Mouse (Mus musculus) layer of hippocampus, postnatal 36 days (tissue): ENCODE results near the gene Snx29. TPM values are rescaled to one million over a fixed set of nuclear protein-coding genes. Genes with fewer than 3 reads are reported as not detected.

Experiments
- DNase-seq, 2 experiments: peaks; one replicate each; pipeline ENCODE4 v3.0.0; 2022
- total RNA-seq, 2 experiments: library from RNA; stranded (reverse); gene quantifications; 2 replicates each; pipeline ENCODE4 v1.2.3; 2021

Snx29 gene
- total RNA-seq, 2 experiments from 2014 or later: 23.4 to 31.6 TPM

DNA sequence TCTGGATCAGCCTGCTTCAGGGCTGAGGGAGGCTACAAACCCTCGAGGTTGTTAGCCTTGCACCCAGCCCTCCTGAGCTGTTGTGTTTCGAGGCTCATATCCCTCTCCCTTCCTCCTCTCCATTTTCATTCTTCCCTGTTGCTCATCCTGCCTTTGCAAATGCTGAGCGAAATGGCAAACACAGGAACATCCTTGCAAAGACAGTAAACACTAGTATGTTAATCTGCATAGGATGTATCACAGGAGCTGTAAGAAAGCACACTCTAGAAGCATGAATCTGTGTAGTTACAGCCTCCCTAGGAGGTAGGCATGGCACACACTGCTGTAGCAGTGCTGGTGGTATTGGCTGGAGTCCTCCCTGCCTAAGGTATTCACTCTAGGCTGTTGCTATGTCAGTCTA is 420.3 kb downstream of the Snx29 start:
- no peak for DNase-seq

- DNase-seq: no peak
Measured at GRCm38 (mm10) chr16:11743724-11744123, 421.0 kb downstream of the Snx29 start.

DNA sequence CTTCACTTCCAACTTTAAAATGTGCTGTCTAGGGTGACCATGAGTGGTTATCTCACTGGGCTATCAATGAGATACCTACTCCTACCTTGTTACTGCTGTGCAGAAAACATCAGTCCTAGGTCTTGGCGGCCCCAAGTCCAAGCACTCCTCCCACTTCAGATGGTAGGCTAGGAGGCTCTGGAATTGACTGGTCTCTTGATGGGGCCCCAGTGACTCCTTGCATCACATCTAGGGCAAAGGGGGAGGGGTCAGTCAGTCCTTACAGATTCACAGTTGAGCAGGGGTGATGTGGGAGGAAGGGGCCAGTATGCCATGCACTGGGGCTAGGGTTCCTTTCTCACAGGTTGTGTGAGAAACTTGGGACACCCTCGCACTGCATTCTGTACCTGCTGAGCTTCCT is 423.3 kb downstream of the Snx29 start:
- DNase-seq: no peak

DNA sequence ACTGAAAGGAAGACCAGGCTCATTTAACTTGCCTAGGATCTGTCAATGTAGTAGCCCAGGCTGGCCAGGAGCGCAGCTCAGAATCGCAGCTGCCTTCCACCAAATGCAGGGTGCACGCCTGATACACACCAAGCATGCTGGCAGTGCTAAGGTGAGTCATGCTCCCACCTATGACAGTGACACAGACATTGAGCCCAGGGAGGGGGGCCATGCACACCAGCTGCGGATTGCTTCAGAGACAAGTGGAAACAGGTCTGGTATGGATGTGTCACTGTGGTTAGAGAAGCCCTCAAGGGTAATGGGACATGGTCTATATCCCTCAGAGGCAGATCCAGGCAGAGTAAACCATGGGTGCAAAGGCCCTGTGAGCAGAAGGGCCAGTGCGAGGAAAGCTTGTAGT is 425.2 kb downstream of the Snx29 start:
- DNase-seq: no peak

- DNase-seq: no peak
Measured at GRCm38 (mm10) chr16:11749111-11749510, 426.4 kb downstream of the Snx29 start.

DNA sequence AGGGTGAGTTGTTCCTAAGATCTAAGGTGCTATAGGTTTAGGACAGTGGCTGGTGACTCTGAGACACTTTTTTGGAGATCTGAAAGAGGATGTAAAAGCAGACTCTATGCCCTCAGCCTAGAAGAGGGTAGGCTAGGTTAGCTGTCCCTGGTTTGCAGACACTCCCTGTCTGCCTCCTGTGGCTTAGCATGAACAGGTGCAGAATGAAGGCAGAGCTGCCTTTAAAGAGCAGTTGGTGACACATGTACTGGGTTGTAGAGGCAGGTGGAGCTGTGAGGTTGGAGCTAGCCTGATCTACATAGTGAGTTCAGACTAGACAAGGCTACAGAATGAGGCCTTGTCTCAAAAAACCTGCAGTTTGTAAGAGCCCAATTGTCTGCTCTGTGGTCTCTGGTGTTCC is 427.9 kb downstream of the Snx29 start:
- no peak for DNase-seq

DNA sequence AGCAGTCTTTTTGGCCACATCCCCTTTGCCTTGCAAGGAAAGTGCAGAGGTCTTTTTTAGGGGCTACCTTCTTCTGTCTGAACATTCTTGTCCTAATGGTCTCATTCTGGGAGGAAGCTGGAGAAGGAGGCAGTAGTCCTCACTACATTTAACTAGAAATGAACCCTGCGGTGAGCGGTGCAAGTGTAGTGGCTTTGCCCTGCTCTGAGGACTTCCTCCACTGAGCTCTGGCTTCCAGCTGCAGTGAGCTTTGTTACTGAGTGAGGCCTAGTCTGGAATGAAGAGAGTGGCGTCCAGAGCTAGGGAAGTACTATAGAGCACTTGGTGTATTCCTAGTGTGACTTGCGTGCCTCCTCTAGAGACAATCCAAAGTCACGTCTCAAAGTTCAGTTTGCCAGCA is 429.8 kb downstream of the Snx29 start:
- no peak for DNase-seq

- DNase-seq: no peak
Measured at GRCm38 (mm10) chr16:11753466-11753865, 430.8 kb downstream of the Snx29 start.

- no peak for DNase-seq
Measured at GRCm38 (mm10) chr16:11754136-11754535, 431.4 kb downstream of the Snx29 start.

DNA sequence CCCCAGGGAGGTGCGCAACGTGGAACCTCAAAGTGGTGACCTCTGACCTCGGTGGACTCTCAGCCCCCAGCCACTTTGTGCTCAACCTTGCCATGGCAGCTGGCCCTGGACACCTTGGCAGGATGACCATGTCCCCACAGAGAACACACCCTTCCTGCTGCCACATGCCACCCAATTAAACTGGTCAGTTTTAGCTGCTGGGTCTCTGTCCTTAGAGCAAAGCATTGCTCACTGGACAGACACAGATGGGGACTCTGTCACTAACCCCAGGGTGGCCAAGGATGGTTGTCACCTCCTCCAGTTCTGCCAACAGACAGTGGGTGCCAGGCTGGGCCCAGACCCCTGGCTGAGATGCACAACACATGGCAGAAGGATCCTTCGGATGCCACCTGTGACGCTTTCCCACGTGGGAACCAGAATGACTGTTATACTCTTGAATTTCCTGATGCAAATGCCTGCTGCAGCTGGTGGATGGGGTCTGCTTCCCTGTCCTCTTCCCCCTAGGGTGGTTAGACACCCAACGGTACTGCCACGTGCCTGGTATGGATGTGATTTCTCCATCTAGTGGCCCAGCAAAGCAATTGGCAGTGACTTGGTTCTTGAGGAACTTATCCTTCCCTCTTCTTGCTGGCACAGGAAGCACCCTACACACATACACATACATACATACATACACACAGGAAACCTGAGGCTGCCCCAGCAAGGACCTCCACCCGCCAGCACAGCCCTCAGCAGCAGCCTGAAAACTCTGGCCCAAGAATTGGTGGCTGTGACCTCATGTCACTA is 432.8 kb downstream of the Snx29 start:
- DNase-seq: no peak

DNA sequence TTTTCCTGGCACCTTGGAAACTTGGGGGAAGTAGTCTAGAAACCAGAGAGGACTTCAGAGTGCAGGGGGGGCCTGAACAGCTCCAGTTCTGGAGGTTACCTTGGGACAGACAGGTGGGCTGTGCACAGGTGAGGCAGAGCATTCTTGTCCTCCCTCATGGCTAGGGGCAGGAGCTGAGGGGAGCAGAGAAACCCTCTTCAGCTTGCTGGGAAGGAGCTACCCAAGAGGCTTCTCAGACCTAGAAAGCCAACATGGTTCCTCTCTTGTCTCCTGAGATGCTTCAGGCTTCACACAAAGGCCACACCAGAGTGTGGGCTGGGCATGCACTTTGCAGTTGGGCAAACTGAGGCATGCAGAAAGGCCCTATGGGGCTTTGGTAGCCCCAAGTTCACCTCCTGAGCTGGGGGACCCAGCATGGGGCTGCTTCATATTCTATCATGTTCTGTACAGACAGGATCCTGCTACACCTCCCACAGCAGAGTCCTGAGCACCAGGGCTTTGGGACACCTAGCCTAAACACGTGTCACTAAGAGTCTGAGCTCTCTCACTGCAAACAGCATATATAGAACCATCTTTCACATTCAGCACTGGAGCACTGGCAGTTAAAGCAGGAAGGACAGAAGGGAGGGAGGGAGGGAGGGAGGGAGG is 434.0 kb downstream of the Snx29 start:
- DNase-seq: no peak

DNA sequence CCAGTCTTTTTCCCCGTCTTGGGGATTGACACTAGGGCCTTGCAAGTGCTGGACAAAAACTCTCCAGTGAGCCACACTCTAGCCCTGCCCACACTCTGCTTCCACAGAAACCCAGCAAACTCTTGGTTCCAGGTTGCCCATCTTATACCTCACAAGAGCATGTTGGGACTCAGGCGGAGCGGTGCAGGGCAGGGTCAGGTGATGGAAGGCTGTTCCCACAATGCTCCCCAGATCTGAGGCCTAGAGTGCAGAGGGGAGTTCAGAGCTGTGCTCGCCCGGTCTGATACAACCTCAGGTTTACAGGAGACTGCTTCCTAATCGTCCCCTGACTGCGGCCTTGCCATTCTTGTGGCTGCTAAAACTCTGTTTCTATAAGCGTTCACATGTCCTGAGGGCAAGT is 434.8 kb downstream of the Snx29 start:
- no peak for DNase-seq

GRCm38 (mm10) chr16:11757951-11758350 is 435.2 kb downstream of the Snx29 start:
- DNase-seq: no peak

- DNase-seq: no peak
Measured at GRCm38 (mm10) chr16:11772318-11772717, 449.6 kb downstream of the Snx29 start.

GRCm38 (mm10) chr16:11774321-11774720 is 451.6 kb downstream of the Snx29 start:
- no peak for DNase-seq

GRCm38 (mm10) chr16:11776528-11776927 is 453.8 kb downstream of the Snx29 start:
- no peak for DNase-seq

DNA sequence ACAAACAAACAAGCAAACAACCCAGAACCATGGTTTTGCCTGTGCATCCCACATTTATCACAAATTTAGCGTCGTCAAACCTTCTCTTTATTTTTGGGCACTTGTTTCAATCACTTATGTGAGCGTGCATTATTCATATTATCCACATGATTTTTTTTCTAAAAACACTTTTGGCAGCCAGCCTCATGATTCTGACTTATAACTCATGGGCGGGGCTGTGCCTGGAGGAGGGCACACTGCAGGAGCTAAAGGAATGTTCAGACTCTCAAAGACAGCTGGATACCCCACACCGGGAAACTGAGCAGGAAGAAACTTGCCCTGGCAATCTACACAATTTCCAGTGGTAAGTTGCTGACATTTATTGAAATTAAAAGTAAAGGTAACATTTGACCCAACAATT is 455.5 kb downstream of the Snx29 start:
- DNase-seq: no peak

GRCm38 (mm10) chr16:11778715-11779460 is 456.2 kb downstream of the Snx29 start:
- DNase-seq: peak; percentile 18 to 29

DNA sequence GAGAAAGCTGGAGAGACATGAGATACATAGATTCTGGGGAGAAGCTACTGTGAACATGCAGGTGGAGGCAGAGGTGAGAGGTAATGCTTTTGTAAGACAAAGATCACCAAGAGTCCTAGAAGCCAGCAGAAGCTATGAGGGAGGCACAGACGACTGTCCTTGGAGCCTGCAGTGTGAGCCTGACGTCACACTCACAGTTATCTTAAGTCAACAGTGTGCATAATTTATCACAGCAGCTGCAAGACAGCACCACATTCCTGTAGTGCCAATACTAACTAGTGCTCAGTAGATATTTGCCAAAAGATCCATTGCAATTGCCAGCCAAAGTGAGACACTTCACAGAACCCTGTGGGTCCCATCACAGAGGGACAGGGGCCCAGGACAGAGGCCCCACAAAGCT is 459.4 kb downstream of the Snx29 start:
- no peak for DNase-seq

GRCm38 (mm10) chr16:11783337-11783736 is 460.6 kb downstream of the Snx29 start:
- no peak for DNase-seq

DNA sequence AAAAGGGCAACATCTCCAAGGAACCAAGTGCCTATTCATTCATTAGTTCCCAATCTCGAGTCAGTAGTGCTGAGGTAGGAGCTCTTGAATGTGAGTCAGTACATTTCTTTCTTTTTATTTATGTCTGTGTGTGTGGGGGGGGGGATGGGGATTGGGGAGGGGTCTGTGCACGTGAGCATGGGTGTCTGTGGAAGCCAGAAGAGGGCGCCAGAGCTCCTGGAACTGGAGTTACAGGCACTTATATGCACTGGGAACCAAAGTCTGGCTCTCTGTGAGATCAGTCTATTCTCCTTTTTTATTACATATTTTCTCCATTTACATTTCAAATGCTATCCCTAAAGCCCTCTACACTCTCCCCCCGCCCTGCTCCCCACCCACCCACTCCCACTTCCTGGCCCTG is 461.6 kb downstream of the Snx29 start:
- DNase-seq: no peak

DNA sequence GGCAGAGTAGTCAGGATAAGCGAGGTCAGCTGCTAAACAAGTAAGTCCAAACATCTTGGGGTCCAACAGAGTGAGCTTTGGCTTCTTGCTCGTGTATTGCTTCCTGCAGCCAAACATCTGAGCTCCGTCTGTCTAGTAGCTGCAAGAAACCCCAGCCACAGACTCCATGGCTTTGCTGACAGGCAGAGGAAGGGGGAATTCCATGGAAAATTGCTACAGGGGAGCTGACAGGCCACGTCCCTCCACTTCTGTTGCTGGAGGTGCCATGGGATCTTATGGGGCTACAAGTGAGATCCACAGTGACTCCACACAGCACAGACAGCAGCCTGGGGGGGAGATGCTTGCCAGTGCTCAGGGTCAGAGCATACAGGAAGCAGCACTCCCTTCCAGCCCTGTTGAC is 463.1 kb downstream of the Snx29 start:
- DNase-seq: no peak

DNA sequence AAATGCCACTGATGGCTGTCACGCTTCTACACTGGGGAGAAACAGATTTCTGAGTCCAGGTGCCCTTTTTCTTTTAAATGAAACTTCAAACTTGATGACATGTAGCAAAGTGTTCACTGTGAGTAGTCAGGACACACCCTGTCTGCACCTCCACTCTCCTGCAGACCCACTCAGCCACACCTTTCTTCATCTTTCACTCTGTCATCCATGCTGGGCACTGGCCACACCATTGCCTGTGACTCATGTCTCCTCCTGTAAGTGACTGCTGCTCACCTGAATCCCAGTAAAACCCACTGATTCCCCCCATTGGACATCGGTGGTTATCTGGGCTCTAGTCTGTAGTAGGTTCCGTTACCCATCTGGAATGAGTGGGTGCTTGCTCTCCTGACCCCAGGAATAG is 467.8 kb downstream of the Snx29 start:
- DNase-seq: no peak

DNA sequence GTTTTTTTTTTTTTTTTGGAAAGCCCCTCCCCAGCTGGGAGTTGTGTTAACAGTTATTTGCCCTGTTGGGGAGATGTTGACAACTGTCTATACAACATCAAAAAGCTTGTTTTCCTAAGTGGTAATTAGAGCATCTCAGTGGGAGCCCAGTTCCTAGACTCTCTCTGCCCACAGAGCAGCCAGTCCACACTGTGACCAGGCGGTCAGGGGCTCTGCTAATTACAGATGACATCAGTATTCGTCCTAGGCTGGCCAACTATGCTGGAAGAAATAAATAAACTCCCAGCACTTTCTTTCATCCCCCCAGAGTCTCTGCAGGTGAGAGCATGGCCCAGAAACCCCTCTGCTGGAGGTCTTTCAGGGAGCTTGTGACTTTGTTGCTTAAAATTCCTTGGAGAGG is 470.7 kb downstream of the Snx29 start:
- DNase-seq: no peak
